Mouse (Mus musculus): ENCODE measurements around the gene Xrcc3. TPM values are rescaled to one million over a fixed set of nuclear protein-coding genes. Genes with fewer than 3 reads are reported as not detected.

Xrcc3 gene
- polyA plus RNA-seq (2012; rRNA removed): 6.5 and 9.3 TPM in 2 replicates

DNA sequence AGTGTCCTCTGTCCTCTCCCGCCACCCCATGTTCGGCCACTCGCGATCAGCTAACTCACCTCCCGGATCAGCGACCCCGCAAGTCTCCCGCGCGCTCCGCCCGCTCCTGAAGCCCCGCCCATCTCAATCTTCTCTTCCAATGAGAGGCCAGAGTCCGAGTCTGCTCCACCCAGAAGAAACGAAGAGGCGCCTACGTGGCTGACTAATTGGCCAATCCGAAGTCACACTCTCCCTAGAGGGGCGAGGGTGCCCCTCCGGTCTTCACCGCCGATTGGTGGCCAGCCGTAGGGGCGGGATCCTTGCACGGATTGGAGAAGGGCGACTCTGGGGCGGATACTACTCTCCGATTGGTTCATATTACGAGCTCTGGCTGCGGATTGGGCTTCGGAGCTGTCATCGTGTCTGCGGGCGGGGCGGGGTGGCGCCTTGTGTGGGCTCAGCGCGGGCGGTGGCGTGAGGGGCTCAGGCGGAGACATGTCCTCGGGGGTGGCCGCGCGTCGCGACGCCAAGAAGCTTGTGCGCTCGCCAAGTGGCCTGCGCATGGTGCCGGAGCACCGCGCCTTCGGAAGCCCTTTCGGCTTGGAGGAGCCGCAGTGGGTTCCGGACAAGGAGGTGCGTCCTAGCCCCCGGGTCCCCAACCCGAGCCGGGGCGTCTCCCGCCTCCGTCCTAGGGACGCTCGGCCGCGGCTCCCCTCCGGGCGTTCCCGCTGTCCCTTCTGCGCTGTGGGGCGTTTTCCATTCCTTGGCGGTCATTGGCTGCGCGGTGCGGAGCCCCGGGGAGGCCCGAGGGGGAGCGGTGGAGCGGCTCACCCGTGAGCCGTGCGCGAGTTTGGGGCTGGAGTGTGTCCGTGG lies at the start of gene Xrcc3, which contains the start of gene Zfyve21:
Gene Xrcc3 (minus strand): TSS at position 108 of the 852 bp plus-strand sequence.
Gene Zfyve21 (plus strand): TSS at position 405 of the 852 bp plus-strand sequence.
- H3K4me3 ChIP-seq (ENCODE audit: low read depth, low read length): peak within 1 kb of the TSS; percentile 94
- peaks cover 29% of the 10 kb centered on the region for H3K4me1 ChIP-seq (ENCODE audit: control insufficient read depth, insufficient read depth, insufficient read length, low read length)
- peak within 1 kb of the TSS; percentile 99 for H3K27ac ChIP-seq (ENCODE audit: insufficient read depth, low read depth, low read length)
- TF ChIP-seq POLR2A (IDR thresholded peaks at IDR 0.05; ENCODE audit: low read depth, low read length): peak; percentile 85
- no peak for TF ChIP-seq CTCF (IDR thresholded peaks at IDR 0.05; ENCODE audit: extremely low read depth, insufficient read length, insufficient replicate concordance, low read depth, low read length)
- H3K27me3 ChIP-seq (ENCODE audit: control insufficient read depth, insufficient read depth, low read length): no peaks in the 10 kb centered on the region
- peaks cover 2% of the 10 kb centered on the region; the same call in 1 of the 2 replicates for H3K36me3 ChIP-seq (ENCODE audit: control insufficient read depth, insufficient read depth, low read length)
- WGBS: under 1% methylated on average over 87 of the region's 87 CpGs

DNA sequence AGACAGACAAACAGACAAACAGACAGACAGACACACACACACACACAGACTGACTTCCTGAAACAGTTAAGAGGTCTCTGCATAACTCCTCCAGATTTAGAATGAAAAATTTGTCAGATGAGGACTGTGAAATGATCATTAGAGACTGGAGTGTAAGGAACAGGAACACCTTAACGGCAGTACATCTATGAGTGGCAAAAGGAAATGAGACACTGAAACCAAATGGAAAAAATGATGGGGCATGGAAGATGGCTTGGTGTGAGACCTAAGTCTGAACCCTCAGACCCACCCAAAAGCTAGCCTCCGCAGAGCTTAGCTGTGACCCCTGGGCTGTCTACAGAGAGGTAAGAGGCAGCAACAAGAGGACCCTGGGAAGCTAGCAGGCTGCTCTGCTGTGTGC lies 41.8 kb upstream of the Xrcc3 start:
- Histone ChIP-seq H3K36me3 (ENCODE audit: control insufficient read depth, insufficient read depth, low read length) (peaks cover 20% of the 10 kb centered on the region), H3K27me3 (ENCODE audit: control insufficient read depth, insufficient read depth, low read length) (no peaks in the 10 kb centered on the region), H3K4me1 (ENCODE audit: control insufficient read depth, insufficient read depth, insufficient read length, low read length) (peaks cover 6% of the 10 kb centered on the region; the same call in 1 of the 2 replicates), H3K27ac (ENCODE audit: insufficient read depth, low read depth, low read length) (no peak overlapping the region), H3K4me3 (ENCODE audit: low read depth, low read length) (no peak overlapping the region)
- 89% methylated on average over 2 of the region's 2 CpGs for WGBS
- no peak for TF ChIP-seq POLR2A (IDR thresholded peaks at IDR 0.05; ENCODE audit: low read depth, low read length)
- no peak for TF ChIP-seq CTCF (IDR thresholded peaks at IDR 0.05; ENCODE audit: extremely low read depth, insufficient read length, insufficient replicate concordance, low read depth, low read length)

- no peak overlapping the region for H3K4me3 ChIP-seq (ENCODE audit: low read depth, low read length)
- H3K4me1 ChIP-seq (ENCODE audit: control insufficient read depth, insufficient read depth, insufficient read length, low read length): peaks cover 6% of the 10 kb centered on the region; the same call in 1 of the 2 replicates
- TF ChIP-seq CTCF (IDR thresholded peaks at IDR 0.05; ENCODE audit: extremely low read depth, insufficient read length, insufficient replicate concordance, low read depth, low read length): no peak
- no peak for TF ChIP-seq POLR2A (IDR thresholded peaks at IDR 0.05; ENCODE audit: low read depth, low read length)
- 45% methylated on average over 4 of the region's 4 CpGs for WGBS
- H3K27ac ChIP-seq (ENCODE audit: insufficient read depth, low read depth, low read length): peak overlapping the region; percentile 49; the same call in 1 of the 2 replicates
- H3K36me3 ChIP-seq (ENCODE audit: control insufficient read depth, insufficient read depth, low read length): peaks cover 18% of the 10 kb centered on the region
- H3K27me3 ChIP-seq (ENCODE audit: control insufficient read depth, insufficient read depth, low read length): no peaks in the 10 kb centered on the region
These were observed 39.9 kb upstream of the Xrcc3 start for GRCm38 (mm10) chr12:111853546-111853945.

- Histone ChIP-seq H3K4me1 (ENCODE audit: control insufficient read depth, insufficient read depth, insufficient read length, low read length) (peaks cover 6% of the 10 kb centered on the region; the same call in 1 of the 2 replicates), H3K27ac (ENCODE audit: insufficient read depth, low read depth, low read length) (peak overlapping the region; percentile 10; the same call in 1 of the 2 replicates), H3K36me3 (ENCODE audit: control insufficient read depth, insufficient read depth, low read length) (peaks cover 15% of the 10 kb centered on the region), H3K4me3 (ENCODE audit: low read depth, low read length) (no peak overlapping the region), H3K27me3 (ENCODE audit: control insufficient read depth, insufficient read depth, low read length) (no peaks in the 10 kb centered on the region)
- WGBS: 19% methylated on average over 10 of the region's 10 CpGs
- no peak for TF ChIP-seq POLR2A (IDR thresholded peaks at IDR 0.05; ENCODE audit: low read depth, low read length)
- no peak for TF ChIP-seq CTCF (IDR thresholded peaks at IDR 0.05; ENCODE audit: extremely low read depth, insufficient read length, insufficient replicate concordance, low read depth, low read length)
These were observed 39.4 kb upstream of the Xrcc3 start for GRCm38 (mm10) chr12:111853011-111853436.

- Histone ChIP-seq H3K36me3 (ENCODE audit: control insufficient read depth, insufficient read depth, low read length) (peaks cover 7% of the 10 kb centered on the region), H3K27me3 (ENCODE audit: control insufficient read depth, insufficient read depth, low read length) (no peaks in the 10 kb centered on the region), H3K4me3 (ENCODE audit: low read depth, low read length) (no peak overlapping the region), H3K27ac (ENCODE audit: insufficient read depth, low read depth, low read length) (no peak overlapping the region), H3K4me1 (ENCODE audit: control insufficient read depth, insufficient read depth, insufficient read length, low read length) (peaks cover 6% of the 10 kb centered on the region; the same call in 1 of the 2 replicates)
- TF ChIP-seq CTCF (IDR thresholded peaks at IDR 0.05; ENCODE audit: extremely low read depth, insufficient read length, insufficient replicate concordance, low read depth, low read length) (no peak), POLR2A (IDR thresholded peaks at IDR 0.05; ENCODE audit: low read depth, low read length) (no peak)
- 80% methylated on average over 5 of the region's 5 CpGs for WGBS
These were observed 38.1 kb upstream of the Xrcc3 start for GRCm38 (mm10) chr12:111851745-111852144.

- Histone ChIP-seq H3K36me3 (ENCODE audit: control insufficient read depth, insufficient read depth, low read length) (peaks cover 4% of the 10 kb centered on the region; the same call in 1 of the 2 replicates), H3K27ac (ENCODE audit: insufficient read depth, low read depth, low read length) (no peak overlapping the region), H3K4me1 (ENCODE audit: control insufficient read depth, insufficient read depth, insufficient read length, low read length) (peaks cover 6% of the 10 kb centered on the region; the same call in 1 of the 2 replicates), H3K4me3 (ENCODE audit: low read depth, low read length) (no peak overlapping the region), H3K27me3 (ENCODE audit: control insufficient read depth, insufficient read depth, low read length) (no peaks in the 10 kb centered on the region)
- 88% methylated on average over 2 of the region's 2 CpGs for WGBS
- TF ChIP-seq CTCF (IDR thresholded peaks at IDR 0.05; ENCODE audit: extremely low read depth, insufficient read length, insufficient replicate concordance, low read depth, low read length): no peak
- TF ChIP-seq POLR2A (IDR thresholded peaks at IDR 0.05; ENCODE audit: low read depth, low read length): no peak
These were observed 37.6 kb upstream of the Xrcc3 start for GRCm38 (mm10) chr12:111851235-111851634.

DNA sequence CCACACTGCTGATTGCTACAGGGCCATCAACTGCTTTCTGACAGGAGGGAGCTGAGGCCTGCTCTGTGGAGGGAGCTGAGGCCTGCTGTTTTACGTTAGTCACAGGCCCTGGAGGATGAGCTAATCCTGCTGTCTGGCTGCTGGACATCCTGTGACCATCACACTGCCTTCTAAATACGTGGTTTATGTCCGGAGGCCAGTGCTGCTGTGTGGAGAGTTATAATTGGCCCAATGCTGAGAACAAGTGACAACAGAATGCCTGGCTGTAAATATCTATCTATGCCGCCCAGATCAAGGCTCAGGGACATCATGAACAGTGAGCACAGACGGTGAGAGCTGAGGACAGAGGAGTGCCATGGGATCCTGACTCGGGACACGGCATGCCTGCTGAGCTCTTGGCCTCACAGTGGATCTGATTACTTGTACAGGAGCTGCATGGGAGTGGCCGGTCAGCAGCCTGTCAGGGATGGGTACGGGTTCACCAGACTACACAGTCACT lies 34.7 kb upstream of the Xrcc3 start:
- Histone ChIP-seq H3K4me3 (ENCODE audit: low read depth, low read length) (no peak overlapping the region), H3K36me3 (ENCODE audit: control insufficient read depth, insufficient read depth, low read length) (peaks cover 12% of the 10 kb centered on the region), H3K4me1 (ENCODE audit: control insufficient read depth, insufficient read depth, insufficient read length, low read length) (no peaks in the 10 kb centered on the region; the same call in 1 of the 2 replicates), H3K27ac (ENCODE audit: insufficient read depth, low read depth, low read length) (peak overlapping the region; percentile 37; the same call in 1 of the 2 replicates), H3K27me3 (ENCODE audit: control insufficient read depth, insufficient read depth, low read length) (no peaks in the 10 kb centered on the region)
- TF ChIP-seq CTCF (IDR thresholded peaks at IDR 0.05; ENCODE audit: extremely low read depth, insufficient read length, insufficient replicate concordance, low read depth, low read length): no peak
- no peak for TF ChIP-seq POLR2A (IDR thresholded peaks at IDR 0.05; ENCODE audit: low read depth, low read length)
- 70% methylated on average over 9 of the region's 9 CpGs for WGBS

Measured in small intestine, adult 2 months (tissue).